Mouse (Mus musculus) heart, adult 11 months (tissue): ENCODE data around the gene Trmt6.
A peak's percentile ranks its signal among the peaks of the same experiment; 100 is the strongest.

ENCODE experiments used
- DNase-seq: peaks from one replicate; pipeline ENCODE4 v3.0.0; 2022

Gene Trmt6

GRCm38 (mm10) chr2:132815608-132816314 is at the start of gene Trmt6, which contains the start of gene Mcm8:
Gene Trmt6, minus strand, starts transcription at chr2:132816055.
Gene Mcm8, plus strand, starts transcription at chr2:132816141.
- DNase-seq = peak; percentile 99

GRCm38 (mm10) chr2:132863325-132863724 is 47.5 kb upstream of the Trmt6 start:
- DNase-seq = no peak

- DNase-seq = no peak
These were observed 45.6 kb upstream of the Trmt6 start for GRCm38 (mm10) chr2:132861456-132861855.

- DNase-seq = no peak
These were observed 44.6 kb upstream of the Trmt6 start for GRCm38 (mm10) chr2:132860435-132860834.

GRCm38 (mm10) chr2:132856333-132856732 is 40.5 kb upstream of the Trmt6 start:
- peak; percentile 48 for DNase-seq

GRCm38 (mm10) chr2:132853051-132853450 is 37.2 kb upstream of the Trmt6 start:
- peak; percentile 37 for DNase-seq

- DNase-seq = no peak
These were observed 33.3 kb upstream of the Trmt6 start for GRCm38 (mm10) chr2:132849141-132849540.

GRCm38 (mm10) chr2:132848361-132848760 is 32.5 kb upstream of the Trmt6 start:
- DNase-seq = no peak

GRCm38 (mm10) chr2:132847581-132847980 is 31.7 kb upstream of the Trmt6 start:
- DNase-seq = no peak

GRCm38 (mm10) chr2:132846407-132847358 is 30.8 kb upstream of the Trmt6 start, which contains the start of gene Crls1:
Gene Crls1, plus strand, starts transcription at chr2:132846666.
- peak; percentile 99 for DNase-seq

GRCm38 (mm10) chr2:132841071-132841470 is 25.2 kb upstream of the Trmt6 start:
- DNase-seq = no peak

GRCm38 (mm10) chr2:132802976-132803375 is 12.9 kb downstream of the Trmt6 start:
- DNase-seq = no peak

- no peak for DNase-seq
These were observed 21.7 kb downstream of the Trmt6 start for GRCm38 (mm10) chr2:132794204-132794586.

- no peak for DNase-seq
These were observed 22.2 kb downstream of the Trmt6 start for GRCm38 (mm10) chr2:132793441-132794203.

GRCm38 (mm10) chr2:132784039-132784438 is 31.8 kb downstream of the Trmt6 start:
- DNase-seq = no peak

- peak; percentile 96 for DNase-seq
These were observed 34.3 kb downstream of the Trmt6 start for GRCm38 (mm10) chr2:132781439-132782068.

- no peak for DNase-seq
These were observed 34.9 kb downstream of the Trmt6 start, which contains the start of gene Chgb for GRCm38 (mm10) chr2:132780978-132781377. Gene Chgb, plus strand, starts transcription at chr2:132781278.

GRCm38 (mm10) chr2:132770822-132771221 is 45.0 kb downstream of the Trmt6 start:
- DNase-seq = no peak

- no peak for DNase-seq
These were observed 57.9 kb downstream of the Trmt6 start for GRCm38 (mm10) chr2:132757911-132758310.
